Mouse (Mus musculus) skeletal muscle tissue, adult 2 months (tissue): ENCODE measurements at regions not wholly inside any gene's neighbourhood (a gene's known extent, or its start where the extent isn't known, plus 50 kb on each side); places are given as distances from the start of the nearest gene placed in this dataset.

ENCODE experiments used
- DNase-seq: peaks from one replicate; pipeline ENCODE4 v3.0.0-alpha.2; 2012; ENCODE audit warnings: low read depth, low spot score

DNA sequence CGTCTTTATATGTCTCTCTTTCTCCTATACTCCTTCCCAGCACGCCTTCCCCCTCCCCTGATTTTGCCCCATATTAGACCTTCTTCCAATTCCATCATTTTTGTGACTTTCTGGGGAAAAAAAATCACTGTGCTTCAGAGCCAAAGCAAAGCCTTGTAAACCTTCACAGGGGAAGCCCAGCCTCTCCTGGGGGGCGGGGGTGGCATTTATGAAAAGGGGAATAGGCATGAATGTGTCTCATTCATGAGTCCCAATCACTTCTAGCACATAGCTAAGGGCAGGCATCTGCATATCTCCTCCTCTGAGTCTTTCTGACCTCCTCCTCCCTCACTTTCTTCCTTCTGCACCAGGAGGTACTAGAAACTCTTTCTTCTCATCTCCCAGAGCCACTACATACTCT lies 149.8 kb downstream of the Adamts15 start:
- DNase-seq = no peak

GRCm38 (mm10) chr9:30770436-30771173 lies 151.6 kb downstream of the Adamts15 start:
- no peak for DNase-seq

- DNase-seq = no peak
Observed at GRCm38 (mm10) chr9:30769435-30769729, 152.9 kb downstream of the Adamts15 start.

GRCm38 (mm10) chr9:30768665-30769434 lies 153.4 kb downstream of the Adamts15 start:
- DNase-seq = no peak

- no peak for DNase-seq
Observed at GRCm38 (mm10) chr9:30766701-30767100, 155.6 kb downstream of the Adamts15 start.

DNA sequence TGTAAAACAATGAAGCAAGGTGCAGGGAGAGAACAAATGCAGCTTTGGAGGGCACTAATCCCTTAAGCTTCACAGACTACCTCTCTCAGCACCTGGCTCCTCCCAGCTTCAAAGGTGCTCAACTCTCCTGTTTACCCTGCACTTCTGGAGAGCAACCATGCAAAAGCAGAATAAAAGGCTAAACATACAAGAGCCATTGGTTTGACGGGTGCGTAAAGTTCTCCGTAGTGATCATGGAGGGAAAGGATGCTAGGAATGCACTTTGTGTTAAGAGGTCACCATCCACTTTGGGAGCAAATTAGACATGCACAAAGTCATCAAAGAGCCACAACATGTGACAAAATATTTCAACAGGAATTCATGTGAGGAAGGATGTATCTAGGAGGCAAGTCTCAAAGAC lies 156.1 kb downstream of the Adamts15 start:
- no peak for DNase-seq

DNA sequence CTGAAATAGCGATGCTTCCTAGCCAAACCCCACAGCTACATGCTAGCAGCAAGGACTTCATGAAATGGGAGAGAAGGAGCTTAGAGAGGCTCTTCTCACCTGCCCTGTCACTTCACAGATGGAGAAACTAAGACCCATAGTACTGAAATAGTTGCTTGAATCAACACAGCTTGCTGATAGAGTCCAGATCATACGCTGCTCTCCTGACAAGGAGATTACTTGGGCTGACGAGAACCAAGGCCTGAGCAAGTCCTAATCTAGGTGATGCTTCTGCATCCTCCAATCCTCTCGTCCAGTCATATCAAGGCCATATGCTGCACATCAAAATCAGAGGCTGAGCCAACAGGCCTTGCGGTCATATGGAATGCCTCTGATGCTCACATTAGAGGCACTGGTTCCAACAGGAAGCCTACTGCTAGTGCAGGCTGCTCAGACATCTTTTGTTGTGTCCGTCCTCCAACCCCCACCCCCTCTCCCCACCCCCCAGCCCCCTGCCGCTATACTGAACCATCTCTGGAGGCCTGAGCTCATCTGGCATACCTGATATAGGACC lies 157.2 kb downstream of the Adamts15 start:
- DNase-seq = no peak

DNA sequence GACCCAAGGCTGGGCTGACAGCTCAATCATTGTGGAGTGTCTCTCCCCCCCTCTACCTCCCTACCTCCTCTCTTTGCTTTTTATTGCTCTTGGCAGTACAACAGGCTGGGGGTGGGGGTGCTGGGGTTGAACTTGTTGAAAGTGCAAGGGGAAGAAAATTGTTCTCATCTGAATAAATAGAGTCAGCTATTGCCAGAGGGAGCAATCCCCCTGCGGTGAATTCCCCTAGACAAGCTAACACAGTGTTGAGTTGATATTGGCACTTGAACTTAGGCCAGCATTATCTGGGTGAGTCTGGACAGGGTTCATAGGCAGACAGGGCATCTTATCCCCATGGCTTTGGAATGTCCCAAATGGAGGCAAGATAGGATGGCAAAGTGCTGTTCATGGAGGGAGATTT lies 159.3 kb downstream of the Adamts15 start:
- no peak for DNase-seq

DNA sequence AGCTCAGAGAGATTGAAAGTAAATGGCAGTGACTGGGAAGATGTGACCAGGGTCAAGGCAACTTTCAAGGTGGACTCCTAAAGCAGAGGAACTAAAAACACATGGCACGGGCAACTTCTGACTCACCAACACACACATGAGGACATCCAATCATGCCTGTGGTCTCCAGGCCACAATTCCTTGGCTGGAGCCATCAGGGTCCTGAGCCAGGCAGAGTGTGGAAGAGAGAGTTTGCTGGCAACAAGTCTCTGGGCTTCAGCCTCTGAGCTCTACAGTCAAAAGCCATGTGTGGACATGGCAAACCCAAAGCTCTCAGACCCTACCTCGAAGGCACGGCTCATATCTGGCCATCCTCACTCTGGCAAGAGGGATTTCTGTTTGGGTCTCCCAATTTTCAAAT lies 164.1 kb downstream of the Adamts15 start:
- DNase-seq = peak; percentile 24

DNA sequence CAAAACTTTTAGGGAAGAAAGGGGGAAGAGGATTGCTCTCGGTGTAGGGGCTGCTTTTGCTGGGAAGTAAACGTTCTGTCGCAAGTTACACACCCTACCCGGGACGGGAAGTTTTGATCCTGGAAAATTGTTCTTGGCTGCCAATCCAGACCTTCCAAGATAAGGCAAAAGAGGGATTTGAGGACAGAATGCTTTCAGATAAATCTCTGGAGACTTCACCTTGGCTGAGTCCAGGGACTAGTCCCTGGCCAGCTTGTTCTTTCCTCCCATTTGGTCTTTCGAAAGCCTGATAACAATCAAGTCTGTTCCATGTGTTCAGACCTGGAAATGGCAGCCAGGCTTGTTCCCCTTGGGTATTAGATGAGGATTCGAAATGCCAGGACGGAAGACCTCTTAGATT lies 164.8 kb downstream of the Adamts15 start:
- DNase-seq = peak; percentile 48

- no peak for DNase-seq
Observed at GRCm38 (mm10) chr9:30756796-30757195, 165.5 kb downstream of the Adamts15 start.

GRCm38 (mm10) chr9:30755586-30755985 lies 166.7 kb downstream of the Adamts15 start:
- DNase-seq = no peak

DNA sequence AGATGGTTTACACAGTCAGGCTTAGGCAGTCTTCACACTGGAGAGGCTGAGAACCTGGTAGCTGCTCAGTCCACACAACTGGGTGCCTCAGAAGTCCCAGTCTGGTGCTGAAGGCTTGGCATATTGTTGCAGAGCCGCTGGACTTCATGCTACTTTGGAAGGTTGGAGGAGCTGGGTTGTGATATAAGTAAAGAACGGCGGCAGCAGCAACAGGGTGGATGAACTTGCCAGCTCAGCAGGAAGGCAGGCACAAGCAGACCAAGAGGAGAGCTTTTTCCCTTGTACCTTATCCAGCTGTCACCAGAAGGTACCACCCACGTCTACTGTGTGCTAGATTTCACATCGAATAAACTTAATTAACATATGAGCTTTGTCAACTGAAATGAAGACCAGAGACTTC lies 167.4 kb downstream of the Adamts15 start:
- no peak for DNase-seq

DNA sequence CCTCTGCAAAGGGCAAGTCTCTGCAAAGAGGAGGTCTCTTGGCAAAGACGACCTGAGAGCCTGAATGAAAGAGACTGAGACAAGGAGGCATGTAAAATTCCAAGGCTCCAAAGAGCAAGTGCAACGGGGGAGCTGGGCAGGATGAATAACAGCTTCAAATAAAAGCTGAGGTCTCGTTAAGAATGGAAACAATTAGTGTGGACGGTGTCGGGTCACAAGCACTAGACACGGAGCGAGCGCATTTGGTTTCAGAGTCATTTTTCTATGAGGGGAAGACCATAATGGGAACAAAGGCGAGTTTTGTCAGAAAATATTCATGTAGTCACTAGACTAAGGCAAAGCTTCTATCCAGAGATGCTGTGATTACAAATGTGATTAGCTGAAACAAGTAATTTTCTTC lies 178.8 kb downstream of the Adamts15 start:
- DNase-seq = no peak

DNA sequence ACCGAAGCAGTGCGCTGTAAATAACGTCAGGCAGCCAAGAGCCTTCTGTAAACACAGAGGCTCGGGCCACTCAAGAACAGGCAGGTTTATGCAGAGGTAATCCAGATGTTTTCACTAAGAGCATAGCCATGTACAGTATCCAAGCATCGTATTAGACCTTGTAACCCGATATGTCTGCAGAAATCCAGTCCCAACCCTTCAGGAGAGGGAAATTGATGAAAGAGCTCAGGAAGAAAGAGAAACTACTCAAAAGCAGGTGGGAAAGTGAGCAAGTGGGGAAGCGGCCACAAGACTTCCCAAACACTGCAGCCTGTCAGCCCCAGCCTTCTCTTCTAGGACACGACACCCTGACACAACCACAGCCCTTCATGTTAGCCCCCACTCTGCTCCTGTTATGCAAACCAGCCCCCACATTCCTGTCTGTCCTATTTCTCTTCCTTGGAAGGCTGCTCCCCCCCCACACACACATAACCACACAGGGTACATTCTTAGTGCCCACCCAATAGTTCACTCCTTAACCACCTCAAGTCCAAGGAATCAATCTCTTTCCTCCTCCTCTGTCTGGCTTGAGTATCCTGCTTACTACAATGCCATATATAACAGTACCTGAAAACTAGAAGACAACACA lies 179.7 kb downstream of the Adamts15 start:
- DNase-seq = no peak

- no peak for DNase-seq
Observed at GRCm38 (mm10) chr9:30731687-30732086, 190.6 kb downstream of the Adamts15 start.

DNA sequence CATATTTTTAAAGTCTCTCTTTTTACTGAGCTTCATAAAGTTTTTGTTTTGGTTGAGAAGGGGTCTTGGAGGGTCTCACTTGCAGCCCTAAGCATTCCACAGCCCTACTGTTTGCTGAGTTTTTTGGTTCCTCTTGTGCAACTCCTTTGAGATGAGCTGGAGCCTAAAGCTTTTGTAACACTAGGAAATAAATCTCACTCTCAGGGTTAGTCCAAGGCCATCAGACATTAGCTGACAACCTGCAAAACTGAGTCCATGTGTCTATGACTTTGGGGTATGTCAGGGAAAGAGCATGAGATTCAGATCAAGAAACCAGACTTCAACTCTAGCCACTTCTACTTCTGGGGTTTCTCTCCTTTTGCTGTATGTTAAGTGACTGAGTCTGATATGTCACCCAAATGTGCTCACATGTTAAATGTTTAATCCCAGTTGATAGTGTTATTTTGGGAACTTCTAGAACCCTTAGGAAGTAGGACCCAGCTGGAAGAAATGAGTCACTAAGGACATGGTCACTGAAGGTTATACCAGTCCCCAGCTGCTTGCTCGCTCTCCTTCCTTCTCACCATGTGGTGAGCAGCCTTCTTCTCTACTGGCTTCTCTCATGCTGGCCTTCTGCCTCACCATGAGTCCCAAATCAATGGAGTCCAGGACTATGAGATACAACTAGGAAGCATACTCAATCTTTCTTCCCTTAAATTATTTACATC lies 198.7 kb downstream of the Adamts15 start:
- DNase-seq = peak; percentile 7

DNA sequence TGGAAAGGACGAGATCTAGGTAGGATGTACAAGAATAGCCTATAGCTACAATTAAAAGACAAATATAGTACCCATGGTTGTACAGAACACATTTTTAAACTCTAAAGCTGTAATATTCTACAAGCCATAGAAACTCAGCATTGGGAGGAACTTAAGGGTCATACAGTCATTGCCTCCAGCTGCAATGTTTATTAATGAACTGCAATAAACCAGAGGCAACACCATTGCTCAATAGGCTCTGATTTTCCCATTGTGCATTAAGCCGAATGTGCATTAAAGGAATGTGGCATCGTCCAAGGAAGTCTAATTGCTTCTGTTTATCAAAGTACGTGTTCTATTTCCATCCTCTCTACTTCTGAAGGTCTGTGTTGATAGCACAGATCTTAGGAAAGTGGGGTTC lies 200.4 kb downstream of the Adamts15 start:
- DNase-seq = no peak

- DNase-seq = no peak
Observed at GRCm38 (mm10) chr9:30716421-30717170, 205.7 kb downstream of the Adamts15 start.

- no peak for DNase-seq
Observed at GRCm38 (mm10) chr9:30710131-30710530, 212.1 kb downstream of the Adamts15 start.

GRCm38 (mm10) chr9:30699848-30700247 lies 222.4 kb downstream of the Adamts15 start:
- no peak for DNase-seq
